Mouse (Mus musculus): ENCODE measurements around the gene Vmn1r217. TPM values are rescaled to one million over a fixed set of nuclear protein-coding genes. Genes with fewer than 3 reads are reported as not detected.
"Not testable (repeated sequence)": the region's sequence is repeated elsewhere in the genome, so short reads cannot be mapped to it uniquely, and the experiment has no call there.

The Vmn1r217 gene
- total RNA-seq (2021): not detected

DNA sequence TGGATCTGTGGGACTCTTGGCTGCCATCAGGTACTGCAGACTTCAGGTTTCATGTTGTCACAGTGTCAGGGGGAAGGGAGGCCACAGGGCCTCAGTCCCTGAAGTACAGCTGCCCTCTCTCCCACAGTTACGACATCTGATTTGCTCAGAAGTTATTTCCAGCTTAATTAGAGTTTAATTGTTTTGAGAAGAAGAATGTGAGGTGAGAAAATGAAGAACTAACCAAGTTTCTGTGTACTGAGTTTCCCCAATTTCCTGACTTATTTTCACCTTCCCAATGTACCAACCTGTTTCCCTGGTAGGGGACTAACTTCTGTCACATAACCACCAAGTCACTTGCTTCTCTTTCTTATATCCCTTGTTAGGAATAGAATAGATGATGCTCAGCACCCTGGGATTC lies at the start of gene Vmn1r217:
Gene Vmn1r217, minus strand, starts transcription at position 101 of the 400 bp plus-strand sequence.
- DNase-seq (ENCODE audit: low spot score); intact Hi-C loops (cut with DNase I): not testable (repeated sequence)

DNA sequence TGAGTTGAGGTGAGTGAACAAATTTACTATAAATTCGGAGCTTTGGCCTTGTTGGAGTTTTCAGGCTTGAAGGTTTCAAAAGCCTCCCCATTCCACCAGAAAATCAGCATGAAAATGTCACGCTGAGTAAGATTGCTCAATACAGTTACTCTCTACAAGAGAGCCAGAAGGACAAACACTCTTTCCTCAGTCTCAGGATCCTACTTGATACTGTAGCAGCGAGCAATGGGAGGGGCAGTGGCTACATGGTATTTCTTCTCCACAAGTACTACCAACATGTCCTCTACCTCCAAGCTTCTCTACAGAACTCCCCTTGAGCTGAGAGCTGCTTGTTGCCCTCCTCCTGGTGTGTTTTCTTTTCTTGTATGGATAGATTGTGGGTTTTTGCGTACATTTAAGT lies 48.4 kb upstream of the Vmn1r217 start:
- intact Hi-C loops (cut with DNase I): not testable (repeated sequence)

DNA sequence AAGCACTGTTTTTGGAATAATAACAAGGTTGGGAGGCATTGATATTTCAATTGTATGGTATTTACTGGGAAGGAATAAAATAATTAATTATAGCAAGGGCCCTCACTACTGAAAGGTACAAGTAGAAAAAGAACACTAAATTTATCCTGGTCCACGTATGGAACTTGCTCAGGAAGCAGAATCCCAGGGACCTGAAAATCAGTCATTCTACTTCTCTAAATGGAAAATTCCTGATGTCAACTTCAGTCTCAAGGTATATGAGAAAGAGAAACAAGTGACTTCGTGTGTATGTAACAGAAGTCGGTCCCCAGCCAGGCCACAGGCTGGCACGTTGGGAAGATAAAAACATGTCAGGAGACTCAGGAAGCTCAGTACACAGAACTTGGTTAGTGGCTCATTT lies 41.0 kb upstream of the Vmn1r217 start, which contains the start of gene Vmn1r219:
Gene Vmn1r219, plus strand, starts transcription at position 301 of the 400 bp plus-strand sequence.
- no peak for DNase-seq (ENCODE audit: low spot score)
- intact Hi-C loops (cut with DNase I): no loop called here

More for the DNA sequence above, 48.4 kb upstream of the Vmn1r217 start:
- not testable (repeated sequence) for DNase-seq (ENCODE audit: low spot score)

DNA sequence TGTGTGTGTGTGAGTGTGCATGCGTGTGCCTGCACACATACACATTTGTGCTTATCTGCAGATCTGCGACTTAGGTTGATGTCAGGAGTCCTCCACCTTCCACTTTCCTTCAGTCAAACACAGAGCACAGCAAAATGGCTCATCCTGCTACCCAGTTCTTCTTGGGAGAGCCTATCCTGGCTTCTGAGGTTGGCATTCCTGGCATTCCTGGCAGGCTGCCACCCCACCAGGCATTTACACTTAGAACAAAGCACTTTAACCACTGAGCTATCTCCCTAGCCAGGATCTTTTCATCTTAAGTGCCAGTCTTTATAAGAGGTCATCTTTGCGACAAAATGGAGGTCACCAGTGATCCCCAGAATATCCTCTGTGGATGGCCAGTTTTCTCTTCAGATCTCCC lies 39.8 kb upstream of the Vmn1r217 start:
- DNase-seq (ENCODE audit: low spot score): no peak
- intact Hi-C loops (cut with DNase I): no loop called here

DNA sequence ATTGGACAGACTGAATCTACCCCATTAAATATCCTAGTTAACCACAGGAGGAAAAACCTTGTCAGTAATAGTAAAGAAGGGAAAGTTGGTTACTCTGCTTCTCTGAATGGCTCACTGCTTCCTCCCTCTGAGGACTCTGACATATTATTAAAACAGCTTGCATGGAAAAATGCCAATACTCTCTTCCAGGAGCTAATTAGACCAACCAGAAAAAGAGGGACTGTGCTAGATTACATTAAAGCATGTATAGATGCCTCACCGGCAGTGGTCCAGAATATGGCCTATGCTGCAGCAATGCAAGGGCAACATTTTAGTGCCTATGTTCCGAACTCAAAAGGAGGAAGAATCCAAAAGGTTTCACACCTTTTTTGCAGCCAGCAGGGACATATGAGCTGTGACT lies 20.9 kb upstream of the Vmn1r217 start:
- intact Hi-C loops (cut with DNase I): no loop called here

DNA sequence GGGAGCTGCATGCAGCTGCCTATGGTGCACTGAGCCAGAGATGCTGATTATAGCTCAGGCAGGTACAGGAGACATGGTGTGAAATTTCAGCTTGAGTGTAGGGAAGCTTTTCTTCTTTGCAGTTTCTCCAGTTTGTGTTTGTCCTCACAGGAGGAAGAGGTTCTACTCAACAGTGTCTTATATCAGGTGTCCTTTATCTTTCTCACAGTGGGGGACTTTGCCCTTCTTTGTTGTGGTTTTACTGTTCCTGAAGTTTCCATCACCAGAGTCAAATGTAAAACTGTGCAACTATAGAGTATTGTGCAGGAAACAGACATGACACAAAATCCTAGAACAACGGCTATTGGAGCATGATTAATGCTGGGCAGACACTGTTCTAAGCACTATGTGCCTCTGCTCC lies 15.5 kb upstream of the Vmn1r217 start:
- intact Hi-C loops (cut with DNase I): no loop called here
- no peak for DNase-seq (ENCODE audit: low spot score)

More for the DNA sequence above, 20.9 kb upstream of the Vmn1r217 start:
- DNase-seq (ENCODE audit: low spot score): no peak

DNA sequence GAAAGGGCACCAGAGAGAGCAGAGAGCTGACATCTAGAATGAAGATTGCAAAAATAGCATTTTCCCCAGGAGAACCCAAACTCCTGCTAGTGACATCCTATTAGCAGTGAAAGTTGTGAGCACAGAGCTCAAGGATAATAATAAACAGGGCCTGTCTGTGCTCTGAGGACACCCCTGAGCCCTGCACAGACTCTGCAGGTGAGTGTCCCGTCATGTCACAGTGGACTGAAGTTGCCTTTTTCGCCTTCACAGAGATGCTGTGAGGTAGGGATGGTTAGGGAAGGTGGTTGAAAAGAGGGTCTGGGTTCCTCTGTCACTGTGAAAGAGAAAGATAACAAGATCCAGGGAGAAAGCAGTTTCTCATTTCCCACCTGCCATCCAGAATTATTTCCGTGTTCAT lies 15.1 kb upstream of the Vmn1r217 start, which contains the start of gene Vmn1r218:
Gene Vmn1r218, plus strand, starts transcription at position 57 of the 400 bp plus-strand sequence.
- DNase-seq (ENCODE audit: low spot score): no peak
- intact Hi-C loops (cut with DNase I): no loop called here

DNA sequence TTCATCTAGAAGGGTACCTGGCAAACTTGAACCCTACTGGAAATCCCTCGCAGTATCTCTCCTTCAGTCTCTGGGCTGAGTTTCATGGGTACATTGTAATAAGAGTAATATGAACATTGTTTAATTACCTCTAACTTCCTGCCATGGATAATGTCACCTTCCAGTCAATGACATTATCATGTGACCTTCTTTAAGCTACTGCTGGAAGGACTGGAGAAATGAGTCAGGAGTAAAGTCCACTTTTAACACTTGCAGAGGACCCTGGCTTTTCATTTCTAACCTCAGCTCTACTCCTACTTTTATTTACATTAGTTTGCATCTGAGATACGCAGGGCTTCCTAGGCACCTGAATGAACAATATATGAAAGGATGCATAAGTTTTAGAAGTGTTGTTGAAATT lies 2.6 kb upstream of the Vmn1r217 start:
- no peak for DNase-seq (ENCODE audit: low spot score)
- intact Hi-C loops (cut with DNase I): no loop called here

DNA sequence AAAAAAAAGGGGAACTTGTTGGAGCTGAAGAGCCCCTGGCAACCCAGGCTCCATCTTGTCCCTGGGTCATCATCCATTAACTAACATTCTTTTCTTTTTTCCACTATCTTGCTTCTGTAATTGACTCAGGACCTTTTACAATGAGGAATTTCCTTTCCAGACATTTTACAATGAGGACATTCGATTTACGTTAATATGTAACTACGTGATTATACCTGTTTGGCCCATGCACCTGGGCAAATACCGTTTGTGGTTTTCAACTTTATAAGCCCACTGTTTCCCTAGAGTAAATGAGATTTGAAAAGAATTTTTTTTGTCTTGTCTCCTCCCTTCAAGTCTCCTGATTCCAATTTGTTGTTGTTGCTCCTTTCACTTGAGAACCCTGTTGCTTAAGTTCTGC lies 23.6 kb downstream of the Vmn1r217 start:
- intact Hi-C loops (cut with DNase I): no loop called here

DNA sequence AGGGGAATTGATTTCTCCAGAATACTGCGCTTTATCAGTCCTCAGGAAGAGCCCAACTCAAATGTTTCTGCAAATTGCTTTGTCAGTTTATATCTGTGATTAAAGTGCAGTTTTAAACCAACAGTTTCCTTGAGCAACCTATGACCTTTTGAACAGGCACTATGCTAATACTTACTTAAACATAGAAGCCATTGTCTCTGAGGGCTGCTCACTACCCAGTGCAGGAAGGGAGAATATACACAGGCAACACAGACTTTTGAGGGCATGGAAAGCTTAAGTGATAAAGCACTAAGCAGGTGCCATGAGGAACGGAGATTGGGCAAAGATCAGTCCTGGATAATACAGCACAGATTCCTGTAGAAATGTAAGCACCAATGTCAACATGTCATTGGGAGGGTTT lies 48.7 kb downstream of the Vmn1r217 start:
- intact Hi-C loops (cut with DNase I): no loop called here

More for the DNA sequence above, 23.6 kb downstream of the Vmn1r217 start:
- no peak for DNase-seq (ENCODE audit: low spot score)

DNA sequence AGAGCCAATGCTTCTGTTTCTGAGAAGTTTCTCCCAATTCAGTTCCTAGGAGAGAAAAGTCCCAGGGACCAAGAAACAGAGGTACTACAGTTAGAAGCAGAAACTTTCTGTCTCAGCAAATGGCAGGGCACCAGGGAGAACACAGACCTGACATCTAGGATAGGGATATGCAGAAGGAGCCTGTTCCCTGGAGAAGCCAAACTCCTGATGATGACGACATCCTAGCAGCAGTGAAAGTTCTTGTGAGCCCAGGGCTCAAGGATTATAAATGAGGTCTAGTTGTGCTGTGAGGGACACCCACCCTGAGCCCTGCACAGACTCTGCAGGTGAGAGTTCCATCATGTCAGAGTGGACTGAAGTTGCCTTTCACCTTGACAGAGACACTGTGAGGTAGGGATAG lies 50.3 kb downstream of the Vmn1r217 start, which contains the start of gene Vmn1r215:
Gene Vmn1r215, plus strand, starts transcription at position 301 of the 400 bp plus-strand sequence.
- intact Hi-C loops (cut with DNase I): no loop called here
- DNase-seq (ENCODE audit: low spot score): no peak

More for the DNA sequence above, 48.7 kb downstream of the Vmn1r217 start:
- no peak for DNase-seq (ENCODE audit: low spot score)

DNA sequence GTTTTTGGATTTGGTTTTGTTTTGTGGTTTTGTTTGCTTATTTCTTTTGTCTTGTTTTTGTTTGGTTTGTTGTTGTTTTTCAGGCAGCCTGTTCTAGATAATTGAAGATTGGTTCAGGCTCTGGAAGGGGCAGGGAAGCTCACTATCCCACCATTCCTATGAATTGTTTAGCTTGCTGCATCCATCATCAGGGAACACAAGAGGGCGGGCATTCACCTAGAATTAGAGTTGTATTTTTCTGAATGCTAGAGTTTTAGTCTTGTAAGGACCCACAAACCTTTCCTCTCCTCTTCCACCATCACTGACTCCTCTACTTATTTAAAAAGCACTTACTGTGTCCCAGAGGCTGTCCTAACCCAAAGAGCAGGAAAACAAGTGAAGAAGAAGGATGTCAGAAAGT lies 60.2 kb downstream of the Vmn1r217 start:
- intact Hi-C loops (cut with DNase I): no loop called here
- no peak for DNase-seq (ENCODE audit: low spot score)

Other genes starting within 250 kb of the Vmn1r217 start
- gene Vmn1r212, start 234.0 kb downstream of the Vmn1r217 start, total RNA-seq (2021): not detected
- not detected for gene Vmn1r213, start 110.6 kb downstream of the Vmn1r217 start, total RNA-seq (2021)
- gene Vmn1r214, start 87.8 kb downstream of the Vmn1r217 start, total RNA-seq (2021): not detected
- not detected for gene Vmn1r215, start 50.2 kb downstream of the Vmn1r217 start, total RNA-seq (2021)
- gene Vmn1r218, start 14.9 kb upstream of the Vmn1r217 start, total RNA-seq (2021): not detected
- not detected for gene Vmn1r219, start 41.1 kb upstream of the Vmn1r217 start, total RNA-seq (2021)
- not detected for gene Vmn1r220, start 69.7 kb upstream of the Vmn1r217 start, total RNA-seq (2021)
- not detected for gene Vmn1r221, start 95.9 kb upstream of the Vmn1r217 start, total RNA-seq (2021)
- gene Vmn1r222, start 117.7 kb upstream of the Vmn1r217 start, total RNA-seq (2021): not detected
- not detected for gene Vmn1r223, start 128.9 kb upstream of the Vmn1r217 start, total RNA-seq (2021)

Measured in heart, postnatal 25 days (tissue).